Mouse (Mus musculus) myocyte (in vitro differentiated cells): ENCODE data around the gene Mapkapk2. TPM values are rescaled to one million over a fixed set of nuclear protein-coding genes. Genes with fewer than 3 reads are reported as not detected.

ENCODE experiments used
- H3K27me3 ChIP-seq: one replicate; pipeline ENCODE4 v1.6.1; 2011; ENCODE audit not compliant: control insufficient read depth, insufficient read depth, insufficient read length
- H3K36me3 ChIP-seq: one replicate; pipeline ENCODE4 v1.6.1; 2011; ENCODE audit not compliant: control insufficient read depth, insufficient read depth
- H3K4me2 ChIP-seq: one replicate; pipeline ENCODE4 v1.6.1; 2011; ENCODE audit warnings: low read depth, control low read depth
- H3K4me3 ChIP-seq: one replicate; pipeline ENCODE4 v1.5.1; 2011; ENCODE audit warnings: mild to moderate bottlenecking, control low read depth, moderate library complexity
- H3K79me2 ChIP-seq: one replicate; pipeline ENCODE4 v1.6.1; 2011; ENCODE audit not compliant: control insufficient read depth, insufficient read depth
- H3ac ChIP-seq: one replicate; pipeline ENCODE4 v1.6.1; 2011; ENCODE audit not compliant: control insufficient read depth, insufficient read length
- CEBPB ChIP-seq: IDR thresholded peaks from 2 replicates; pipeline ENCODE4 v1.6.1; 2011; ENCODE audit warnings: mild to moderate bottlenecking, moderate library complexity; ENCODE audit not compliant: poor library complexity, insufficient read depth, severe bottlenecking
- E2F4 ChIP-seq: IDR thresholded peaks from one replicate; pipeline ENCODE4 v1.6.1; 2011; ENCODE audit warnings: mild to moderate bottlenecking, control low read depth, moderate library complexity; ENCODE audit not compliant: insufficient read depth
- MAX ChIP-seq: IDR thresholded peaks from one replicate; pipeline ENCODE4 v1.6.1; 2011; ENCODE audit warnings: low read depth, mild to moderate bottlenecking, control low read depth
- MYOD1 ChIP-seq, 3 experiments: IDR thresholded peaks; one replicate each; pipeline ENCODE4 v1.6.1; 2011; ENCODE audit warnings: control low read depth in 2 of 3, low read depth in 2 of 3, mild to moderate bottlenecking in 2 of 3, moderate library complexity in 1 of 3; ENCODE audit not compliant: insufficient read length in 2 of 3, control insufficient read depth in 1 of 3
- MYOG ChIP-seq, 3 experiments: IDR thresholded peaks; one replicate each; pipeline ENCODE4 v1.6.1; 2011; ENCODE audit warnings: control low read depth in 2 of 3, low read depth in 2 of 3, mild to moderate bottlenecking in 2 of 3; ENCODE audit not compliant: insufficient read length in 2 of 3, control insufficient read depth in 1 of 3, insufficient read depth in 1 of 3
- POLR2A ChIP-seq: IDR thresholded peaks from one replicate; pipeline ENCODE4 v1.6.1; 2011; ENCODE audit warnings: low read depth, mild to moderate bottlenecking, control low read depth, moderate library complexity; ENCODE audit not compliant: insufficient read length
- POLR2AphosphoS2 ChIP-seq: IDR thresholded peaks from one replicate; pipeline ENCODE4 v1.6.1; 2011; ENCODE audit warnings: low read depth, control low read depth; ENCODE audit not compliant: insufficient read length
- REST ChIP-seq: IDR thresholded peaks from one replicate; pipeline ENCODE4 v1.6.1; 2011; ENCODE audit warnings: mild to moderate bottlenecking, control low read depth, moderate library complexity; ENCODE audit not compliant: insufficient read depth, insufficient read length
- SRF ChIP-seq: IDR thresholded peaks from one replicate; pipeline ENCODE4 v1.6.1; 2011; ENCODE audit warnings: low read depth; ENCODE audit not compliant: control insufficient read depth, insufficient read length
- TCF12 ChIP-seq: IDR thresholded peaks from one replicate; pipeline ENCODE4 v1.6.1; 2011; ENCODE audit warnings: mild to moderate bottlenecking, control low read depth; ENCODE audit not compliant: poor library complexity, insufficient read depth, severe bottlenecking
- TCF3 ChIP-seq: IDR thresholded peaks from one replicate; pipeline ENCODE4 v1.6.1; 2011; ENCODE audit warnings: low read depth, control low read depth; ENCODE audit not compliant: insufficient read length
- USF1 ChIP-seq: IDR thresholded peaks from one replicate; pipeline ENCODE4 v1.6.1; 2011; ENCODE audit warnings: low read depth, mild to moderate bottlenecking, control low read depth, moderate library complexity
- polyA plus RNA-seq: library from polyadenylated mRNA; unstranded; fragments of >200 nt; fragmentation: generic; extraction: Trizol; gene quantifications from one replicate; pipeline ENCODE4 v1.2.1, GENCODE M21; 2012; ENCODE audit warnings: missing spikeins

Mapkapk2 gene
- polyA plus RNA-seq, 1 experiment, result 123 TPM

GRCm38 (mm10) chr1:131048946-131049345, 48.7 kb downstream of the Mapkapk2 start:
- no peak overlapping the region for H3K4me3 ChIP-seq
- H3K79me2 ChIP-seq, result no peaks in the 10 kb centered on the region

GRCm38 (mm10) chr1:131048121-131048863, 49.3 kb downstream of the Mapkapk2 start:
- Histone ChIP-seq H3K79me2 (no peaks in the 10 kb centered on the region), H3K36me3 (no peaks in the 10 kb centered on the region), H3K27me3 (no peaks in the 10 kb centered on the region), H3K4me3 (no peak overlapping the region), H3ac (no peak overlapping the region), H3K4me2 (no peak overlapping the region)
- peak; percentile 43 for TF ChIP-seq POLR2AphosphoS2
- TF ChIP-seq TCF3, result no peak
- no peak for TF ChIP-seq POLR2A
- TF ChIP-seq REST, result no peak

More at GRCm38 (mm10) chr1:131048946-131049345, 48.7 kb downstream of the Mapkapk2 start:
- no peaks in the 10 kb centered on the region for H3K36me3 ChIP-seq
- no peak overlapping the region for H3ac ChIP-seq
- no peak for TF ChIP-seq E2F4
- no peak for TF ChIP-seq POLR2AphosphoS2
- TF ChIP-seq REST, result no peak
- no peak for TF ChIP-seq MYOG (IDR thresholded peaks at IDR 0.05; ENCODE audit: control insufficient read depth in 1 of 3, insufficient read depth in 1 of 3, insufficient read length in 2 of 3, low read depth in 2 of 3)
- no peak for TF ChIP-seq TCF3
- no peak for TF ChIP-seq TCF12
- TF ChIP-seq MAX, result no peak
- no peak for TF ChIP-seq MYOD1 (IDR thresholded peaks at IDR 0.05; ENCODE audit: control insufficient read depth in 1 of 3, insufficient read length in 2 of 3, low read depth in 2 of 3)
- TF ChIP-seq SRF, result no peak
- no peak for TF ChIP-seq CEBPB
- no peak for TF ChIP-seq POLR2A
- no peak for TF ChIP-seq USF1
- H3K4me2 ChIP-seq, result no peak overlapping the region
- H3K27me3 ChIP-seq, result no peaks in the 10 kb centered on the region

GRCm38 (mm10) chr1:131046607-131047006, 51.0 kb downstream of the Mapkapk2 start:
- no peak overlapping the region for H3K4me2 ChIP-seq
- H3K36me3 ChIP-seq, result no peaks in the 10 kb centered on the region
- TF ChIP-seq POLR2AphosphoS2 (peak; percentile 9), REST (no peak)
- no peak overlapping the region for H3K4me3 ChIP-seq
- no peaks in the 10 kb centered on the region for H3K27me3 ChIP-seq
- H3ac ChIP-seq, result no peak overlapping the region
- H3K79me2 ChIP-seq, result no peaks in the 10 kb centered on the region

GRCm38 (mm10) chr1:131045723-131046355, 51.8 kb downstream of the Mapkapk2 start:
- no peak overlapping the region for H3K4me3 ChIP-seq
- H3K27me3 ChIP-seq, result no peaks in the 10 kb centered on the region
- no peak overlapping the region for H3ac ChIP-seq
- no peak overlapping the region for H3K4me2 ChIP-seq
- no peaks in the 10 kb centered on the region for H3K79me2 ChIP-seq
- TF ChIP-seq POLR2A (no peak), REST (no peak), TCF3 (no peak), POLR2AphosphoS2 (peak; percentile 61), CEBPB (no peak)
- H3K36me3 ChIP-seq, result no peaks in the 10 kb centered on the region

- H3K4me3 ChIP-seq, result no peak overlapping the region
- H3K27me3 ChIP-seq, result no peaks in the 10 kb centered on the region
- no peak overlapping the region for H3ac ChIP-seq
- H3K79me2 ChIP-seq, result no peaks in the 10 kb centered on the region
- TF ChIP-seq MAX, result no peak
- no peak for TF ChIP-seq MYOD1 (IDR thresholded peaks at IDR 0.05; ENCODE audit: control insufficient read depth in 1 of 3, insufficient read length in 2 of 3, low read depth in 2 of 3)
- TF ChIP-seq MYOG (IDR thresholded peaks at IDR 0.05; ENCODE audit: control insufficient read depth in 1 of 3, insufficient read depth in 1 of 3, insufficient read length in 2 of 3, low read depth in 2 of 3), result no peak
- TF ChIP-seq POLR2A, result no peak
- TF ChIP-seq USF1, result no peak
- no peak for TF ChIP-seq TCF12
- TF ChIP-seq SRF, result no peak
- TF ChIP-seq E2F4, result no peak
- TF ChIP-seq POLR2AphosphoS2, result no peak
- no peak overlapping the region for H3K4me2 ChIP-seq
- no peaks in the 10 kb centered on the region for H3K36me3 ChIP-seq
Measured at GRCm38 (mm10) chr1:131043636-131044035, 54.0 kb downstream of the Mapkapk2 start.
